Mouse (Mus musculus) C2C12 (cell line): ENCODE results near the gene Trim15.

ENCODE experiments used
- CTCF ChIP-seq: IDR thresholded peaks from one replicate; pipeline ENCODE4 v1.5.1; 2011; ENCODE audit not compliant: control insufficient read depth, insufficient read depth, insufficient read length
- MAX ChIP-seq: IDR thresholded peaks from one replicate; pipeline ENCODE4 v1.6.1; 2011; ENCODE audit warnings: mild to moderate bottlenecking, control low read depth
- MYOD1 ChIP-seq: IDR thresholded peaks from one replicate; pipeline ENCODE4 v1.6.1; 2011; ENCODE audit warnings: low read depth; ENCODE audit not compliant: control insufficient read depth, insufficient read length
- MYOG ChIP-seq: IDR thresholded peaks from one replicate; pipeline ENCODE4 v1.6.1; 2011; ENCODE audit not compliant: control insufficient read depth, insufficient read length; ENCODE audit errors: extremely low read depth

DNA sequence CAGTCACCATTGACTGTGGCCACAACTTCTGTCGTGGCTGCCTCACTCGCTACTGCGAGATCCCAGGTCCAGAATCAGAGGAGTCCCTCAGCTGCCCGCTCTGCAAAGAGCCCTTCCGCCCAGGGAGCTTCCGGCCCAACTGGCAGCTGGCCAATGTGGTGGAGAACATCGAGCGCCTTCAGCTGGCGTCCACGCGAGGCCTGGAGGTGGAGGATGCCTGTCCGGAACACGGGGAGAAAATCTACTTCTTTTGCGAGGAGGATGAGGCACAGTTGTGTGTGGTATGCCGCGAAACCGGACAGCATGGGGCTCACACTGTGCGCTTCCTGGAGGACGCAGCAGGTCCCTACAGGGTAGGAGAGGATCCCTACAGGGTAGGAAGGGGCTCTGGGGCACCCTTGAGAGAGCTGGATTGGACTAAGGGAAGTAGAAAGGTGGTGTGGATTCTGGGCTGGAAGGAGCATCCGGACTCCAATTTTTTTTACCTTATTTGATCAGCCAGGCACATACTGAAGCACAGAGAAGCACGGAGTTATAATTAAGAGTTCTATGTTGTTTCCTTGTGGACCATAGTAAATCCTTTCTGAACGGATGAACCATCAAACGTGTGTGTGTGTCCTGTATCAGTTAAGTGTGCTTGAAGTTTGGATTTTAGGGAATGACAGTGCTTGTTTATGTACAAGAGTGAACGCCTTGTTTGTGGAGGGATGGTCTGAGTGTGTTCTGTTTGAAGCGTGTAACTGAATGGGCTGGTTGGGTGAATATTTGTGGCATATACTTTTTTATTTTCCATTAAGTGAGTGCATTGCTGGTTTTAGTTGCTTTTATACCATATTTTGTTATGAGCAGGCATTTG lies 3.2 kb upstream of the Trim15 start:
- TF ChIP-seq CTCF (no peak), MYOD1 (no peak), MAX (no peak), MYOG (no peak)
